Mouse (Mus musculus) heart, adult 10 weeks (tissue): ENCODE results near the gene Mrpl9. TPM values are rescaled to one million over a fixed set of nuclear protein-coding genes. Genes with fewer than 3 reads are reported as not detected.

Experiments
- polyA plus RNA-seq: library from polyadenylated mRNA; stranded (reverse); fragments of 350-450 nt; fragmentation: Illumina TruSeq; extraction: RNeasy Lipid Tissue Mini Kit (QIAGEN cat#74804); gene quantifications from one replicate; pipeline ENCODE4 v1.2.3, GENCODE M21; 2014; ENCODE audit warnings: low read depth, low replicate concordance

Mrpl9 gene
- polyA plus RNA-seq, result 93.0 TPM

GRCm38 (mm10) chr3:94442951-94443596, at the start of gene Mrpl9:
Gene Mrpl9, plus strand, starts transcription at chr3:94443318.

GRCm38 (mm10) chr3:94398217-94398616, 44.9 kb upstream of the Mrpl9 start, which contains the start of gene Lingo4:
Gene Lingo4, plus strand, starts transcription at chr3:94398517.

GRCm38 (mm10) chr3:94413031-94413679, 30.0 kb upstream of the Mrpl9 start, which contains the start of gene Tdrkh:
Gene Tdrkh, plus strand, starts transcription at chr3:94413273.

GRCm38 (mm10) chr3:94443597-94443964, 463 bp downstream of the Mrpl9 start, which contains the start of gene Oaz3:
Gene Oaz3, minus strand, starts transcription at chr3:94443915.

GRCm38 (mm10) chr3:94477981-94478422, 34.9 kb downstream of the Mrpl9 start, which contains the start of gene Celf3:
Gene Celf3, plus strand, starts transcription at chr3:94478295.

GRCm38 (mm10) chr3:94480291-94480884, 37.3 kb downstream of the Mrpl9 start, which contains the start of gene Riiad1:
Gene Riiad1, minus strand, starts transcription at chr3:94480341.

Other genes with a start within 250 kb of the Mrpl9 start
- not detected for gene Gm5286, start 246.6 kb upstream of the Mrpl9 start, polyA plus RNA-seq
- not detected for gene Gm4778, start 179.3 kb upstream of the Mrpl9 start, polyA plus RNA-seq
- gene Them4, start 133.2 kb upstream of the Mrpl9 start, polyA plus RNA-seq, result 18.3 TPM
- gene Them5, start 101.2 kb upstream of the Mrpl9 start, polyA plus RNA-seq, result not detected
- gene C2cd4d, start 80.9 kb upstream of the Mrpl9 start, polyA plus RNA-seq, result not detected
- gene Rorc, start 70.5 kb upstream of the Mrpl9 start, polyA plus RNA-seq, result 56.8 TPM
- not detected for gene Lingo4, start 44.8 kb upstream of the Mrpl9 start, polyA plus RNA-seq
- gene Tdrkh, start 30.0 kb upstream of the Mrpl9 start, polyA plus RNA-seq, result 7.4 TPM
- not detected for gene Oaz3, start 597 bp downstream of the Mrpl9 start, polyA plus RNA-seq
- not detected for gene Celf3, start 35.0 kb downstream of the Mrpl9 start, polyA plus RNA-seq
- gene Riiad1, start 37.0 kb downstream of the Mrpl9 start, polyA plus RNA-seq, result 2.4 TPM
- 20.0 TPM for gene Snx27, start 139.4 kb downstream of the Mrpl9 start, polyA plus RNA-seq
- gene Gm10972, start 199.8 kb downstream of the Mrpl9 start, polyA plus RNA-seq, result not detected
- gene Tuft1, start 215.6 kb downstream of the Mrpl9 start, polyA plus RNA-seq, result 1.9 TPM